Mouse (Mus musculus) thymus, postnatal 0 days (tissue): Measurements from ENCODE around the gene Nell2. TPM values are rescaled to one million over a fixed set of nuclear protein-coding genes. Genes with fewer than 3 reads are reported as not detected.

Experiments
- DNase-seq: peaks from one replicate; pipeline ENCODE4 v3.0.0-alpha.2; 2015; ENCODE audit warnings: low spot score
- polyA plus RNA-seq: library from polyadenylated mRNA; unstranded; fragments of >200 nt; fragmentation: Nextera tagmentation; extraction: Ambion mirVana; gene quantifications from 2 replicates; pipeline ENCODE4 v1.2.1, GENCODE M21; 2015

The Nell2 gene
- polyA plus RNA-seq, 1 experiment from 2014 or later, result 4.7 TPM

GRCm38 (mm10) chr15:95107246-95107809 is 421.0 kb downstream of the Nell2 start:
- no peak for DNase-seq

GRCm38 (mm10) chr15:95101522-95101921 is 426.8 kb downstream of the Nell2 start:
- no peak for DNase-seq

- DNase-seq, result no peak
Observed at GRCm38 (mm10) chr15:95100133-95100532, 428.2 kb downstream of the Nell2 start.

GRCm38 (mm10) chr15:95085962-95086361 is 442.4 kb downstream of the Nell2 start:
- DNase-seq, result no peak

- no peak for DNase-seq
Observed at GRCm38 (mm10) chr15:95081654-95082053, 446.7 kb downstream of the Nell2 start.

GRCm38 (mm10) chr15:95075356-95075755 is 453.0 kb downstream of the Nell2 start:
- DNase-seq, result no peak

- no peak for DNase-seq
Observed at GRCm38 (mm10) chr15:95070881-95071280, 457.5 kb downstream of the Nell2 start.

GRCm38 (mm10) chr15:95068799-95069198 is 459.6 kb downstream of the Nell2 start:
- DNase-seq, result no peak

GRCm38 (mm10) chr15:95068023-95068422 is 460.3 kb downstream of the Nell2 start:
- no peak for DNase-seq

GRCm38 (mm10) chr15:95055081-95055650 is 473.2 kb downstream of the Nell2 start:
- DNase-seq, result no peak

- no peak for DNase-seq
Observed at GRCm38 (mm10) chr15:95049171-95049729, 479.1 kb downstream of the Nell2 start.

GRCm38 (mm10) chr15:95047486-95047885 is 480.9 kb downstream of the Nell2 start:
- DNase-seq, result no peak

GRCm38 (mm10) chr15:95044011-95044410 is 484.3 kb downstream of the Nell2 start:
- DNase-seq, result no peak

GRCm38 (mm10) chr15:95042437-95042836 is 485.9 kb downstream of the Nell2 start:
- no peak for DNase-seq

GRCm38 (mm10) chr15:95029487-95029875 is 498.9 kb downstream of the Nell2 start:
- no peak for DNase-seq

GRCm38 (mm10) chr15:95028862-95029486 is 499.4 kb downstream of the Nell2 start:
- DNase-seq, result no peak

Other genes with a start within 250 kb of the Nell2 start
- gene Dbx2, start 127.4 kb upstream of the Nell2 start, polyA plus RNA-seq, result 4.0 and 5.2 TPM in 2 replicates